Mouse (Mus musculus): ENCODE data around the gene Mta1. TPM values are rescaled to one million over a fixed set of nuclear protein-coding genes. Genes with fewer than 3 reads are reported as not detected.

The Mta1 gene
- polyA plus RNA-seq, 1 experiment from 2014 or later, result 18.5 TPM

Other genes with a start within 250 kb of the Mta1 start
- 0.06 and 0.08 TPM in 2 replicates for gene Gpr132, start 230.1 kb upstream of the Mta1 start, polyA plus RNA-seq (2016; fragmentation: Nextera tagmentation; extraction: Ambion mirVana)
- gene Jag2, start 168.5 kb upstream of the Mta1 start, polyA plus RNA-seq (2016; fragmentation: Nextera tagmentation; extraction: Ambion mirVana), result 4.7 and 4.8 TPM in 2 replicates
- 79.5 and 83.0 TPM in 2 replicates for gene Nudt14, start 156.2 kb upstream of the Mta1 start, polyA plus RNA-seq (2016; fragmentation: Nextera tagmentation; extraction: Ambion mirVana)
- gene Btbd6, start 121.8 kb upstream of the Mta1 start, polyA plus RNA-seq (2016; fragmentation: Nextera tagmentation; extraction: Ambion mirVana), result 22.8 and 27.2 TPM in 2 replicates
- 55.4 and 57.1 TPM in 2 replicates for gene Brf1, start 97.6 kb upstream of the Mta1 start, polyA plus RNA-seq (2016; fragmentation: Nextera tagmentation; extraction: Ambion mirVana)
- gene Pacs2, start 83.8 kb upstream of the Mta1 start, polyA plus RNA-seq (2016; fragmentation: Nextera tagmentation; extraction: Ambion mirVana), result 19.3 and 25.6 TPM in 2 replicates
- 0.12 TPM in 1 of 2 replicates, not detected in the other for gene Tex22, start 23.8 kb upstream of the Mta1 start, polyA plus RNA-seq (2016; fragmentation: Nextera tagmentation; extraction: Ambion mirVana)
- gene Crip2, start 42.0 kb downstream of the Mta1 start, polyA plus RNA-seq (2016; fragmentation: Nextera tagmentation; extraction: Ambion mirVana), result 195 and 260 TPM in 2 replicates
- 84.9 and 97.7 TPM in 2 replicates for gene Crip1, start 48.0 kb downstream of the Mta1 start, polyA plus RNA-seq (2016; fragmentation: Nextera tagmentation; extraction: Ambion mirVana)
- gene Tedc1, start 58.1 kb downstream of the Mta1 start, polyA plus RNA-seq (2016; fragmentation: Nextera tagmentation; extraction: Ambion mirVana), result 59.5 and 66.4 TPM in 2 replicates
- 16.4 and 24.8 TPM in 2 replicates for gene Tmem121, start 87.7 kb downstream of the Mta1 start, polyA plus RNA-seq (2016; fragmentation: Nextera tagmentation; extraction: Ambion mirVana)